Mouse (Mus musculus): Measurements from ENCODE around the gene Pqlc3. TPM values are rescaled to one million over a fixed set of nuclear protein-coding genes. Genes with fewer than 3 reads are reported as not detected.
A peak's percentile ranks its signal among the peaks of the same experiment; 100 is the strongest.
"Not testable (repeated sequence)": the region's sequence is repeated elsewhere in the genome, so short reads cannot be mapped to it uniquely, and the experiment has no call there.

The Pqlc3 gene
- 1 to 10 TPM; 1.8 to 2.4 TPM for total RNA-seq (2021)
- long read RNA-seq, experiment 1, transcript Pqlc3-201 (7 exons, 1,928 nt): major isoform, 5 of 5 reads
- long read RNA-seq, experiment 1, partial matches to known transcripts: 0 of 5 reads
- long read RNA-seq, experiment 1, other reads (novel, unspliced or antisense): 0 of 5 reads
- long read RNA-seq, experiment 2, partial matches to known transcripts: 1 of 2 reads
- long read RNA-seq, experiment 2, other reads (novel, unspliced or antisense): 1 of 2 reads

DNA sequence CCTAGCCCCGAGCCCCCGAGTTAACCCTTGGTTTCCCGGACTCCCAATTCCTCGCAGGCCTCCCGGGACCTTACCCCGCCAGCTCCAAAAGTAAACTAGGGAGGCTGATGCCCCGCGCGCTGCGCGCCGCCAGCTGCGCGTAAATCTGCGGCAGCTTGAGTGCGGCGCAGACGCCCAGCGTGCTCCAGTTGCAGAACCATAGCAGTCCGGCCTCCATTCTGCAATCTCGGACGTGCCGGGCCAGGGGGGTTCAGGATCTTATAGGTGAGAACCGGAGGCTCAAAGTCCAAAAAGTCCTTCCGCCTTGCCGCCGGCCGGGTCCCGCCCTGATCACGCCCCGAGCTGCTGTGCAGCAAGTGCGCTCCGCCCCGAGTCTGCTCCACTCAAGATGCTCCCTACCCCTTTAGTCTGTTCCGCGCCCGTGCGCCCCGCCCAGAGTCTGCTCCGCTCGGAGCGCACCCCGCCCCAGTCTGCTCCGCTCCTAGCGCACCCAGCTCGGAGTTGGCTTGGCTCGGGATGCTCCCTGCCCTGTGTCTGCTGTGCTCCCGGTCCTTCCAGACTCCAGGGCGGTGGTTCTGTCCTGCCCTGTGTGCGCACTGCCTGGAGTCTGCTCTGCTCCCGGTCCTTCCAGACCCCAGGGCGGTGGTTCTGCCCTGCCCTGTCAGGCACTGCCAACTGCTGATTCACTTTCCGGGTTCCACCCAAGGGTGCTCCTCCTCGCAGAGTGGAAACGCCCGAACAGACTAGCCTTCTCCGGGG, at the start of gene Pqlc3:
TSS of gene Pqlc3 (minus strand) at position 670 of the 759 bp plus-strand sequence.
- DNase-seq: peak; percentile 82

DNA sequence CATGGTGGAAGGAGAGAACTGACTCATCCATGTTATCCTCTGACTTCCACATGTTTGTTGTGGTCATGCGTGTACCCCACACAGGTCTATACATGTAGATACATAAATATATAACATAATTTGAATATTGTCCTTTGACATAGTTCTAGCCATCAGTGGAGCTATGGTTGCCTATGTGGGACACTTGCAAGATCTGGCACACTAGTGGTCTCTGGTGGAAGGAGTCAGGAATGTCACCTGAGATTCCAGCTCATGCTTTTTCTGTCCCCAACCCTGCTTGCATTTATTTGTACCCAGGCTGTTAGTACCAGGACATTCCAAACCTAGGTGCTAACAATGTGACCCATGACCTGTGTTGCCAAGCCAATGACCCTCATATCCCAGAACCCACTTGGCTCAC, 49.6 kb upstream of the Pqlc3 start:
- DNase-seq: no peak

DNA sequence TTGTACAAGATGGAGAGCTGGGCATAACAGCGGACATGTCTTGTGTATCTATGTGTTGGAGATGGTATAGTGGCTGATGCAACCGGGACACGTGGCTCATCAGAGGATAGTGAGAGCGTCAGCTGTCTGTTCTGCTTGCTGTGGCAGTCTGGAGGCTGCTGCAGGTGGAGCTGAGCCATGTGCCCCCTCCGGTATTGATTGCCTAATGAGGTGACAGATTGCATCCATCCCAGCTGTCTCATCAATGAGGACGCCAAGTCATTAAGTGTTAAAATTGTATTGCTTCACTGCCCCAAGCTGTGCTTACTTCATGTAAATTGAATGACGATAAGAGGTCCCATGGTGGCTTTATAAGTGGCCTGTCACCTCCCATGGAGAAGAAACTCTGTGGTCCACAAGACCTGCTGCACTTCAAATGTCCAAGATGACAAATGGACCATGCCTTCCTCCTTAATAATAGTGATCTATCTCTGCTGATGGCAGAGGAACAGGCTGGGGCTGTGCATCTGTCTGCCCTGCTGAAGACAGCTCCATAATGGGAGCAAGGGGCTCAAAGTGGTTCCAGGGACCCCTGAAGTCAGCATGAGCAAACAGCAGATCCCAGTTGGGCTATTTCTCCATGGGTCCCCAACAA, 48.9 kb upstream of the Pqlc3 start:
- no peak for DNase-seq

DNA sequence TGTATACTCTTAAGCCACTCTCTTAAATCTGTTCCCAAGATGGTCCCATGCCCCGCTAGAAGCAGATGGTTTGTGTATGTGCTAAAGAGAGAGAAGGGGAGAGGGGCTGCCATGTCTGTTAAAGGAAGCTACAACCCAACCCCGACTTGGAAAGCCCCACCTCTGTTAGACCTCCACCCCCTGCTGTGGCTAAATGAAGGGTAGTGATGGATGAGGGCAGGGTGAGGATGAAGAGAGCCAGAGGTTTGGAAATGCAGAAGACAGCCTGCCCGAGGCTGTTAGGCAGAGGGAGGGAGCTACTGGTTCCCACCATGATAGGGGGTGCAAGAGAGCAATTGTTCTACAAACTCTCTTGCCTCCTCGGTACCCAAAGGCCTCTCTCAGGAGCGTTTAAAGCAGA, 43.1 kb upstream of the Pqlc3 start:
- DNase-seq: no peak

DNA sequence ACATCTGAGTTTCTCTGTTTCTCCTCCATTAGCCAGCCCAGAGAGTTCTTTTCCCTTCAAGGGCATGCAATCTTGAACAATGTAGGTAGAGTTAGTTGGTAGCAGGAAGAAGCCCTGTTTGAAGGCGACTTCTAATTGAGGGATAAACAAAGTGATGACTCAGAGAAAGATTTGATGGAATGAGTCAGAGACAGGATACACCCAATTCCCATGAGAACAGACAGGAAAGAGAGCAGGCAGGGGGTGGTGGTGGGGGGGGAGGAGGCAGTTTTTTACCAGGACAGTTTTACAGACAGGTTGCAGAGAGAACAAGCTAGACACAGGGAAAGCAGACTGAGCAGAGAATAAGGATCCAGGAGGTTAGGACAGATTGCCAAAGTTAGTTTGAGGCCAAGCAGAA, 40.4 kb upstream of the Pqlc3 start:
- no peak for DNase-seq

DNA sequence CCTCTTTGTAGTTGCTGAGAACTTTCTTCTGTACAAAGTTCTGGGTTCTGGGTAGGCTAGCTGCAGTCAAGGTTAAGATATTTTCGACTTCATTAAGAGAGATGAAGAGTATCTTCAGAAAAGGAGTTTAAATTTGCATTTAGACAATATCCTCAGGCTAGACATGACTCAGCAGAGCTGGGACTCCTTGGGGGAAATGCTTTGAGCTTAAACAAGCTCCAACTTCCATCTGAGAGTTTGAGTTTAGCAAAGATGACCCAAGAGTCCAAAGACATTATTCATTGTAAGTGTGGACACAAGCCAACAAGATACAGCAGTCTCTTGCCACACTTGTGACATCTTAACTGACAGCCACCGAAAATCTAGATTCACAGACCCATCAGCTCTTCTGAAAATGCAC, 39.2 kb upstream of the Pqlc3 start:
- DNase-seq: no peak

DNA sequence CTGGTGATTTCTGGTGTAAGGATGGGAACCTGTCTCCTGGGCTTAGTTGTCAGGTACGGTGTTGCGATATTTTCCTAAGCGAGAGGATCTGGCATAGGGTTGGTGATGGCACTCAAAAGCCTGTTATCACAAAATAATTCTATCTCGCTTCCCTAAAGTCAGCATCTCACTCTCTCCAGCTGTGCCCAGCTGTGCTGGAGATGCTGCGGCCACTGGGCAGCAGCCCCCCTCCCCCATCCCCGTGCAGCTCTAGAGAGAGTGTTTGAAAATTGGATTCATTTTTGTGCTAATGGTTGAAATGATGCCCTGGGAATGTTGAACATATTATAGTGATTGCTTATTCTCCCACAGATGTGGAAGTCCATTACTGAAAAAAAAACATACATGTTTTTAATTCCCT, 38.0 kb upstream of the Pqlc3 start:
- DNase-seq: no peak

DNA sequence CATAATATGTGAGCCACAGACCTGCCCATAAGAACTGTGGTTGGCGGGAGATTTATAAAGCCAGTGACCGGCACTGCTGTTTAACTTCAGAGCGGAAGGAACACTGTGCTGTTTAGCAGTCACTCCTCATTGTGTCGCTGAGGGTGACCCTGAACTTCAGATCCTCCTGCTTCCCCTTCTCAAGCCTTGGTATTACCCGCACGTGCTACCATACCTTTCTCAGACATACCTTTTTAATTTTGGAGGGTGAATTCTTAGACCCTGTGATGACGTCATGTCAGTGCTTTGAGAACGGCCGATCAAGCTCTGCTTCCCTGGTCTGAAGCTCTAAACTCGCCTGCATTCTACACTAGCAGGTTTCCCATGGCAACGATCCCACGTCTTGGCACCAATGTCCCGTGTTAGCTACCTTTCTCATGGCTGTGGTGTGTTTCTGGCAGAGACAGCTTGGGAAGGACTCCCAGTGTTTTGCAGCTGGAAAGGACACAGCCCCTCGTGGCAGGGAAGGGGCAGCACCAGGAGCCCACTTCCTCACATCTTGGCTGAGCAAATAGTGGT, 36.9 kb upstream of the Pqlc3 start:
- no peak for DNase-seq

DNA sequence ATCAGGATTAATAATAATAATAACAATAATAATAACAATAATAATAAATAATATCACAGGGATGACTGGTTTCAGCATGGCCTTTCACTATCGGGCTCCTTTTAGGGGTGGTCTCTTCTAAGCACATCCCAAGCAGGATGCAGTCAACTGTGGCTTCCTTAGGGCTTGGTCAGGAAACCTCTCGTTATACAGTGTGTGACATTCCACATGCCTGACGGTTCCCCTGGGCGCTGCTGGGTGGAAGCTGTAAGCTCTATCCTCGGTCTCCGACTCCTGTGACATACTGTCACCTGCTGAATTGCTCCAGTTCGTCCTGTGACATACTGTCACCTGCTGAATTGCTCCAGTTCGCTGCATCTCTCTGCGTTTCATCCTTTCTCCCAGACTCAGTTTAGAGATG, 36.3 kb upstream of the Pqlc3 start:
- no peak for DNase-seq

DNA sequence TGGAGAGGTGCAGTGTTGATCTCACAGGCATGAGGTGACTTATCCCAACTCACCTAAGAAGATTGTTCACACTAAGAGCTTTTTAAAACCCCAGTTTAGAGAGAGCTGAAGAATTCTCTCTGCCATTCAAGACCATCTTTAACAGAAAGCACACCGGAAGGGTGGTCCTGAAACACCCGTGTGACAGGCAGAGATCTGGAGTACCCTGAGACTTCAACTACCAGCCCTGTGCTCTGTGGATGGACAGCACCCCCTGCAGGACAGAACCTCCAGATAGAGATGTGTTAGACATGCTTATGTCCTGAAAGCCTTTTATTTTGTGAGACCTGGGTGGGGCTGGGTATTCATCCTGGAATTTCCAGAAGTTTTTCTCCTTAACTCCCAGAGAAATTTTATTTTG, 34.9 kb upstream of the Pqlc3 start:
- peak; percentile 34 for DNase-seq

DNA sequence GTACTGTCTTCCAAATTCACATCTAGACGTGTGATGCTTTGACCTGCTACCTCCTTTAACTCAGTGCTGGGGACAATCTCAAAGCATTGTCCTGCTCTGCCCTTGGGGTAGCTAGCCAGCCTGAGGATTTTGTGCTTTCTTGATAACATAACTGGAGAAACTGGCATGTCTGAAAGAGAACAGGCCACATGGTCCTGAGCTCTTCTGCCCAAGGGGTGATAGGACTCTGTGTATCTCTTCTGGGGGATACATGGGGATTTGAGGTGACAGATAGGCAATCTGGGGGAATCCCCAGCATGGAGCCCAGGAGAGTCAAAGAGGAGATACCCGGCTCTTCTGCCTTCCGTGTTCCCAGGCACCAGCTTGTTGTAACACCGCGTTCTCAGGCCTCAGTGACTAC, 34.5 kb upstream of the Pqlc3 start:
- no peak for DNase-seq

DNA sequence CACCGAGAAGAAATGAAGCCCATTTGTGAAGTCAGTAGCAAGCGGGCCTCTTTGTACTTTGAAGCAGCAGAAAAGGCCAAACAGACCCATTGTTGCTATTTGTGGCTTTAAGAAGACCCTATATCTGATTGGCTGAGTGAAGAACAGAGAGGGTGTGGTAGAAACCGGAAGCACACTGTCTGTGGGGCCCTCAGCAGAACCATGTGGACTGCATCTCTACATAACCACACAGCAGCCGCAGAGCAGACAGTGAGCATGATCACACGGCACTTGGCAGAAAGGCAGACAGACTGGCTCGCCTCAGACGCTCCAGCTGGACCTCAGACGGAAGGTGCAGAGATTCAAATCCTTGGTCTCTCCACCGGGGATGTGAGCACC, 33.2 kb upstream of the Pqlc3 start:
- DNase-seq: no peak

DNA sequence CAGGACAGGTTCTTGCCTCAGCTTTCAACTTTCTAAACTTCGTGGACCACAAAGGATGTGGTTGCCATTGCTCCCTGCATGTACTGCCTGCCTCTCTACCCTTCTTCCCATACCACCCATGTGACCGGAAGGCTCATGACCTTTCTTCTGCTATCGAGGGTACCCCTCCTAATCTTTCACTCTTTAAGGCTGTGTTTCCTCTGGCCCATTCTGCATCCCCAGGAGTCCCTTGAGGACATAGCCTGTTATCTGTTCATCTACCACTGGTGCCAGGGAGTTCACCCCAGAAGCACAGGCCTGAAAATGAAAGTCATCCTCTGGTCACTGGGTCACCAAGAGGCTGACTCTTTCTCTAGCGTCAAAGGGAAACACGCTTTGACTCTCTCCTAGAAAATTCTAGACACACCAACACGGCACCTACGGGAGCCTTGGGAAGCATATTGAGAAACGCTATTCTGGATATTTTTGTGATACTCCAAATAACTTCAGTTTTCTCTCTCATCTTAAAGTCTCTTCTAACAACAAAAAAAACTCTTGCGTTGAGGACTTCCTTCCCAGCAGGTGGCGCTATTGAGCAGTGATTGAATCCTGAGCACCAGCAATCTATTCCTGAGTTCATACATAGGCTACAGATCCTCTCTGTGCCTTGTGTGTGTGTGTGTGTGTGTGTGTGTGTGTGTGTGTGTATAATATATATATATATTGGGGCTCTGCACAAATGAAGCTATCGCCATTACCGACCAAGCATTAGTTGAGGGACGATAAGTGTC, 32.7 kb upstream of the Pqlc3 start:
- DNase-seq: peak; percentile 88

DNA sequence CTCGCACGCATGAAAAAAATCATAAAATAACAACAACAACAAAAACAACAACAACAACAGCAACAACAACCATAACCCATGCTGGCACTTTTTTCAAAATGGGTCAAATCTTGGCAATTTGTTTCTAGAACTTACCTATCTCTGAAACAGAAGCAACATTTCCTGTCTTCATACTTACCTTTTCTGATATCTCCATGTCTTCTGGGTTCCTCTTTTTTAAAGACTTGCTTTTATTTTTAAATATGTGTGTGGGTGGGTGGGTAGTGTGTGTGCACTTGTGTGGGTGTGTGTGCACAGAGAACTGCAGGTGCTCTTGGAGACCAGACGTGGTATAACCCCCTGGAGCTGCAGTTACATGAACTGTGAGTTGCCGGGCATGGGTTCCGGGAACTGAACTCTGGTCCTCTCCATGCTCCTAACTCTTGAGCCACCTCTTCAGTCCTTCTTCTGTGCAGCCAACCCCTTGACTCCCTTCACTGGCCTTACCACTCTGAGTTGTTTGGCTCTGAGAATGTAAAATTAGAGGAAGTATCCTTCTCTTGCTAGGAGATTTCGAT, 24.4 kb upstream of the Pqlc3 start:
- DNase-seq: no peak

DNA sequence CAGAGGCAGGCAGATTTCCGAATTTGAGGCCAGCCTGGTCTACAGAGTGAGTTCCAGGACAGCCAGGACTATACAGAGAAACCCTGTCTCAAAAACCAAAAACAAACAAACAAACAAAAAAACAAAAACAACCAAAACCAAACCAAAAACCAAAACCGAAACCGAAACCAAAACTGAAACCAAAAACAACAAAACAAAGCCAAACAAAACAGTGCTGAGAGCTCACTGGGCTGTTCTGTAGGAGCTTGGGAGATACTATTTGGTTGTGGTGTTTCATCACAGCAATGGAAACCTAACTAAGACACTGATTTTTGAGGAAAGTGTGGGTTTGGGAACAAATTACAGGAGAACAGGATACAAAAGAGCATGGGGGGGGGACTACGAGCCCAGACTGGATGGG, 21.9 kb upstream of the Pqlc3 start:
- DNase-seq: no peak

DNA sequence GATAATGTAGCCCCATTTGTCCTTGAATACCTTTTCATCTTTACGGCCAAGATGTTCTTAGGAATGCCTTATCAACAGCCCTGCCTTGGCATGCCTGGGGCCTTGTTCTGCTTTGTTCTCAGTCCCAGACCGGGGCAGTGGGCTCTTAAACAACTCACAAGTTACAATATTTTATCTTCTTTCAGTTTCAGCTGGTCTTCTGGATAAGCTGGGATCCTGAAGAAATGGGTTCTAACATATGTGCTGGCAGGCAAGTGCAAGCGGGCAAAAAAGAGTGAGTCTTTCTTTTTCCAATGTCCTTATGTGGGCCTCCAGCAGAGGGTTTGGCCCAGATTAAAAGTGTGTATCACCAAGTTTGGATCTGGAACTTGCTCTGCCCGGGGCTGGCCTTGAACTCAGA, 20.9 kb upstream of the Pqlc3 start:
- DNase-seq: not testable (repeated sequence)

DNA sequence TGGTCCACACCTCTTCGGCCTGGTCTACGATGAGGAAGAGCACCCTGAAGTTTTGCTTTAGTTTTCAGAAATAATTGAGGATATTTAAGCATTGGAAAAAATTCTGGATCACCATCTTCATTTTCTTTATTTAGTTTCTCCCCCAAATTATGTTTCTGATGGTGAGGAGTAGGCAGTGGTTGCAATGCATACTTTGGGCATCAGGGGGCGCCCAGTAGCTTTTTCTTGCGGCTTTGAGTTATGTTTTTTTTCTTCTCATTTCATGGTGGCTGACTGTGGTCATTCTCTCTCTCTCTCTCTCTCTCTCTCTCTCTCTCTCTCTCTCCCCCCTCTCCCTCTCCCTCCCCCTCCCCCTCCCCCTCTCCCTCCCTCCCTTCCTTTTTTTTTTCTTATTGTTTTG, 18.3 kb upstream of the Pqlc3 start:
- DNase-seq: peak; percentile 72

DNA sequence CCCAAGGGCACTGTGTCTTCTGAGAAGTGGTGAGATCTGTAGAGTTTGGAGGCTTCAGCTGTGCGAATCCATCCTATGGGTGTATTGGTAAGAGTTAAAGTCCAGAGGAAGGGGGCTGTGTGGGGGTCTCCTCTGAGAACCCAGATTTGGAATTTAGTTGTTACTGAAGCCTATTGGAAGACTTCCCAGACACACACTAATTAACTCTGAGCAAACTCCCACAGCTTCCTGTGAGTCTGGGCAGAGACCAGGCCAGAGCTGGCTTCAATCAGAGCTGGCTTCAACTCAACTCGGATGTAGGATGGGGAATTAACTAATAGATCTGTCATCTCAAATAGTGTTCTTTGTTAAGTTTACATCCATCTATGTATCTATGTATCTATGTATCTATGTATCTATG, 15.5 kb upstream of the Pqlc3 start:
- DNase-seq: no peak

DNA sequence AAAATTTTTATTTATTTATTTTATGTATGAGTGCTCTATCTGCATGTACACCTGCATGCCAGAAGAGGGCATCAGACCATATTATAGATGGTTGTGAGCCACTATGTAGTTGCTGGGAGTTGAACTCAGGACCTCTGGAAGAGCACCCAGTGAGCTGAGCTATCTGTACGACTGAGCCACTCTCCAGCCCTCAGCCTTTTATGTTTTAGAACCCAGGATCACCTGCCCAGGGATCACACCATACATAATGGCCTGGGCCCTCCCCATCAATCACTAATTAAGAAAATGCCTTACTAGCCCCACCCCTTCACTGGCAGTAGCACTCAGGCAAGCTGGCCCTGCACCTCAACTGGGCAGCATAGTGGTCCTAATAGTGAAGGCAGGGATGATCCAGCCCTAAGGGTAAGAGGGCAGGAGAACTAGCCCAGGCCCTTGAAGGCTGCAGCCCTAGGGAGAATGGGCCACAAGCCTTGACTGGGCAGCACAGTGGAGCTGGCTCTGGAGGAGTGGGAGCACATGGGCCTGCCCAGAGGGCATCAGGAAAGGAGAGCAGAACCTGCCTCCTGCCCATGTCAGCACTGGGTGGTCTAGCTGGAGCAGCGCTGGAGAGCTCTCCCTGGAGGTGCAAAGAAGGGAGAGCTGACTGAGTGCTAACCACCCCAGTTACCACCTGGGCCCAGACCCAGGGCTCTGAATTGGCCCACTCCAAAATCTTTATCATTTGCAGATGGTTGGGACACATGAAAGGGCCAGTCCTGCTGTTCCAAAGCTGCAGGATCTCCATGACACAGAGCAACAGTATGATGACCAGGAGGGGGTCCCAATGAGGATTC, 12.1 kb upstream of the Pqlc3 start:
- DNase-seq: no peak

DNA sequence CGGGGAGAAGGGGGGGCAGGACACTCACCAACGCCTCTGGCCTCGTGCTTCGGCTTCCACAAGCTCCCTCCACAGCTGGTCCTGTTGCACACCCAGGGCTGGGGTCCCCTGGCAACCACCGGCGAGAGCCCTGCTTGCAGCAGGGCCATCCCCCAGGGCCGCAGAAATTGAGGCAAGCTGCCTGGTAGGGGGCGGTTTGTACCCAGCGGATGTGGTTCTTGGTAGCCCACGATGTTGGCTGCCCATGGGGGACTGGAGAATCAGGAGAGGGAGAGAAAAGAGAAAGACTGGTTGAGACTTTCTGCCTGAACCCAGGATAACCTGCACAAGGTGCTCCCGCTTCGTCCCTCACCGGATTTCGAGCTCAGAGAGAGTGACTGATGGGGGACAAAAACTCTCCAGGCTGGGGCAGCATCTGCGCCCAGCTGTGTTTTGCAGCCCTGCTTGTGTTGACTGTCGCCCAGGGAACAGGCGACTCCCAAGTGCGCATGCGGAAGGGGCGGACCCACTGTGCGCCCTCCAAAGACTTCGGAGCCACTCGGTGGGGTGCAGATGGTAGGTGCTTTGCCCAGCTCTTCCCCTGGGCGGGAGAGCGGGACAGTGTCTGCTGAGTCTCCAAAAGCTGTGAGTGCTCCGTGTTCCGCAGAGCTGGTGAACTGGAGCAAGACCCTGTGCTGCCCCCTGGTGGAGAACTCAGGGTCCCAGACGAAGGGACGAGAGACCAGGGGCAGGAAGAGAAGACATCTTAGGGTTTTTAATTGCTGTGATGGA, 11.1 kb upstream of the Pqlc3 start, which contains the start of gene 2410004P03Rik:
TSS of gene 2410004P03Rik (minus strand) at position 628 of the 771 bp plus-strand sequence.
- peak; percentile 90 for DNase-seq
